Mouse (Mus musculus) CD4-positive, CD25-positive, alpha-beta regulatory T cell, adult 4 months (primary cell): ENCODE measurements around the gene Amtn. TPM values are rescaled to one million over a fixed set of nuclear protein-coding genes. Genes with fewer than 3 reads are reported as not detected.
"Not testable (repeated sequence)": the region's sequence is repeated elsewhere in the genome, so short reads cannot be mapped to it uniquely, and the experiment has no call there.

Source experiments
- ATAC-seq: one replicate; pipeline ENCODE4 v1.8.0; 2017
- polyA plus RNA-seq, 2 experiments: library from polyadenylated mRNA; unstranded; fragments of 100-300 nt; shearing (Covaris generic); gene quantifications; one replicate each; pipeline ENCODE4 v1.2.1; 2017

Amtn gene
- not detected for polyA plus RNA-seq

- no peak for ATAC-seq
These were observed at the start of gene Amtn for GRCm38 (mm10) chr5:88375808-88376207. Gene Amtn (plus strand): TSS chr5:88376108.

GRCm38 (mm10) chr5:88348533-88348932 lies 27.4 kb upstream of the Amtn start:
- not testable (repeated sequence) for ATAC-seq

GRCm38 (mm10) chr5:88364768-88365167 lies 11.1 kb upstream of the Amtn start:
- peak; percentile 43 for ATAC-seq

- ATAC-seq = no peak
These were observed 9.0 kb upstream of the Amtn start for GRCm38 (mm10) chr5:88366886-88367285.

GRCm38 (mm10) chr5:88370578-88371232 lies 5.2 kb upstream of the Amtn start:
- ATAC-seq = no peak

- no peak for ATAC-seq
These were observed 3.3 kb upstream of the Amtn start for GRCm38 (mm10) chr5:88372563-88372962.

- ATAC-seq = not testable (repeated sequence)
These were observed 16.1 kb downstream of the Amtn start for GRCm38 (mm10) chr5:88391960-88392359.

GRCm38 (mm10) chr5:88398581-88398980 lies 22.7 kb downstream of the Amtn start:
- no peak for ATAC-seq

GRCm38 (mm10) chr5:88399849-88400248 lies 23.9 kb downstream of the Amtn start:
- no peak for ATAC-seq

- ATAC-seq = no peak
These were observed 25.6 kb downstream of the Amtn start for GRCm38 (mm10) chr5:88401464-88401863.

- ATAC-seq = no peak
These were observed 44.6 kb downstream of the Amtn start for GRCm38 (mm10) chr5:88420319-88421065.

GRCm38 (mm10) chr5:88424892-88425291 lies 49.0 kb downstream of the Amtn start:
- ATAC-seq = not testable (repeated sequence)

- ATAC-seq = no peak
These were observed 50.8 kb downstream of the Amtn start for GRCm38 (mm10) chr5:88426753-88427152.

Other genes with a start within 250 kb of the Amtn start
- not detected for gene Gm11115, start 222.0 kb upstream of the Amtn start, polyA plus RNA-seq
- gene Gm7714, start 107.2 kb upstream of the Amtn start, polyA plus RNA-seq = not detected
- not detected for gene Prol1, start 58.8 kb upstream of the Amtn start, polyA plus RNA-seq
- gene Ambn, start 79.9 kb downstream of the Amtn start, polyA plus RNA-seq = under 1 TPM in 1 of 2 experiments, not detected in 1; 0.17 TPM
- gene Enam, start 111.9 kb downstream of the Amtn start, polyA plus RNA-seq = not detected
- 1 to 10 TPM in 1 of 2 experiments, not detected in 1; 5.6 TPM for gene Jchain, start 151.8 kb downstream of the Amtn start, polyA plus RNA-seq
- 10 to 100 TPM; 86.6 to 93.0 TPM for gene Utp3, start 178.4 kb downstream of the Amtn start, polyA plus RNA-seq
- 1 to 10 TPM; 2.6 to 3.2 TPM for gene Rufy3, start 188.9 kb downstream of the Amtn start, polyA plus RNA-seq